Mouse (Mus musculus): ENCODE measurements around the gene Adipor1.
"Not testable (repeated sequence)": the region's sequence is repeated elsewhere in the genome, so short reads cannot be mapped to it uniquely, and the experiment has no call there.

Gene Adipor1

DNA sequence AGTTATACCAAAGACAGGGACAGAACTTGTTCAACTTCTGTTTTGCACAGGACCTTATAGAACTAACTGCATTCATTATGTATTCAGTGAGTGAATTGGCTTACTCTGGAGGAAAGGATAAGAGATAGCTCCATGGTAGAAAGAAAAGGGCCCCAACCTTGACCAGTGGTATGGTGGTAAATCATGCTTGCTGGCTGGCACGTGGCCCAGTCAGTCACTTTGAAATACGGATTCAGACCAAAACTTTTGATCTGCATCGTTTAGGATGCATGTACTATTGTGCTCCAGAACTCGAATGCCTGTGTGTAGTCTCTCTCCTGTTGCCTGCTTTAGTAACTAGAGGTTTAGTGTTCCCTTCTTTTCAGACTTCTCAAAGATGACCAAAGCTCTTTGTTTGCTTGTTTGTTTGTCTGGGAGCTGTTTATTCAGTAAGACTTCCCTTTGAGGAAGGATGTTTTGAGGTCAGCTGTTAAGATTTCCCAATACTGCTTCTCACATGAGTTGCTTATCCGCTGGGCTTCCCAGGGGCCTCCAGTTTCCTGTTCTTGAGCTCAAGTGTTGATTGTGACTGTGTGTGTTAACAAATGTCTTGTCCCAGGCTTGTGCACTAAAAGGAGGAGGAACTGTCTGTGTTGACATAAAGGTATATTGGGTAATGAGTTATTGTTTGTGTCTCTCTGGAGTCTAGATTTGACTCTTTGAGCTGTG lies 4.7 kb downstream of the Adipor1 start:
- DNase-seq, result peak; percentile 27

DNA sequence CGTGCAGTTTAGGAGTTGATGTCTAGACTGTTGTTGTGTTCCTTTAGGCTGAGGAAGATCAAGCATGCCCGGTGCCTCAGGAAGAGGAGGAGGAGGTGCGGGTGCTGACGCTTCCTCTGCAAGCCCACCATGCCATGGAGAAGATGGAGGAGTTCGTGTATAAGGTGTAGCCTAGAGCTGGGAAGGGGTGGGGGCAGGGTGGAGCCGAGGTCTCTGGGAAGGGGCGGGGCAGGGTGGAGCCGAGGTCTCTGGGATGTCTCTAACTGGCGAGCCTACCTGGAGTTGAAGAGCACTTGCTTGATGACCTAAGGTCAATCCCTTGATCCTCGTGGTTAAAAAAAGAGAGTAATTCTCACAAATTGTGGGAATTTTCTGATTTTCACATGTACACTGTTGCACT lies 8.7 kb downstream of the Adipor1 start:
- no peak for DNase-seq

DNA sequence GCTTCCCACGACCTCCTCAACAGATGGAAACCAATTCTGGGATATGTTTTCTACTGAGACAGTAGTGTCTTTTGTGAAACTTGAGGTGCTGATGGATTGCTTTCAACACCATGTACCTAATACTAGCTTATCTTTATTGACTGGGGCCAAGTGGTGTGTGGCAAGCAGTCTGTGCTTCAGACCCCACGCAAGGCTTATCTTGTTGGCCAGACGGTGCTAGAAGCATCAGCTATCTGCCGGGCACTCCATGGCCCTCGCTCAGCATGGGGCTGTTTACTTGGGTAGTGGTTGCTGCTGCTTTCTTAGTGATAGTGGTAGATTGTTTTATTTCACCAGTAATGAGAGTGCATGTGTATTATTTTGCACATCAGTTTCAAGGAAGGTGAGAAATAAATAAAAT lies 11.1 kb downstream of the Adipor1 start:
- no peak for DNase-seq

DNA sequence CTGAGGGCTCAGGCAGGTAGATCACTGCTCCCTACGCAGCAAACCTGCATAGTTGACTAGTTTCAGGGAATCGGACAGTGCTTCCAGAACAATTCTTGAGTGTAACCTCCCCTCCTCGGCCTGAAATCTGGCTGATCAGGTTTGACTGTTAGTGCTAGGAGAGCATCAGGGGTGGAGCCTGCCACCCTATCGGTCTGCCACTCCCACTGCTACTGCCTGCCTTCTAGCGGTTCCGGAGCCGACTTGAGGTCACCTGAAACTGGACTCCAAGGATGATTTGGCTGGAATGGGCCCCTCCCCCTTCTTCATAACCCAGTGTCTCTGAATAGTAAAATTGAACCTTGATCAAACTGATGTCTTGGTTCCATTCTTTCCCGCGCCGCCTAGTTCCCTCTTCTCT lies 17.8 kb downstream of the Adipor1 start:
- no peak for DNase-seq

DNA sequence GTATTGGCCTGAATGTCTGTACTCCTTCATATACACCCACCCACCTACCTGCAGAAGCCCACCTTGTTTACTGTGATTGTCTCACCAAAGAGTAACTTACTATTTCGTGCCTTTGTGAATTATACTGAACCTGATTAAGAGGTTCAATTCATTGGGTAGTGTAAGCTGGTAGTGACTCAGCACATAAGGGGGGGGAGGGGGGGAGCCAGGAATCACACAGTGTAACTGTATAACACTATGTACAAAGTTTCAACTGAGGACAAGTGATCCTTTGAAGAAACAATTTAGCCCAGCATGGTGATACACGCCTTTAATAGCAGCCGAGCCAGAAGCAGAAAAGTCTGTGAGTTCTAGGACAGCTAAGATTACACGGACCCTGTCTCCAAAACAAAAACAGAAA lies 18.3 kb downstream of the Adipor1 start:
- no peak for DNase-seq

DNA sequence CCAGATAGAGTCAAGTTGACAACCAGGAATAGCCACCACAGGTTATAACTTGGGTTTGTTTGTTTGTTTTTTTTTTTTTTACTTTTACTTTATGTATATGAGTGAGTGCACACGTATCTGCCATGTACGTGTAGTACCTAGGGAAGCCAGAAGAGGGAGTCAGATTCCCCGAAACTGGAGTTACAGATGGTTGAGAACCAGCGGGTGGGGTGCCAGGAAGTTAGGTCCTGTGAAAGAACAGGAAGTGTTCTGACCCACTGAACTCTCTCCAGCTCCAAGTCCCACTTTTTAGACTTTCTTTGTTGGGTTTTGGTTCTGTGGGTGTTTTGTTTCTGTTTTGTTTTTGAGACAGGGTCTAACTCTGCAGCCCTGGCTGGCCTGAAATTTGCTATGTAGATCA lies 20.2 kb downstream of the Adipor1 start:
- no peak for DNase-seq

DNA sequence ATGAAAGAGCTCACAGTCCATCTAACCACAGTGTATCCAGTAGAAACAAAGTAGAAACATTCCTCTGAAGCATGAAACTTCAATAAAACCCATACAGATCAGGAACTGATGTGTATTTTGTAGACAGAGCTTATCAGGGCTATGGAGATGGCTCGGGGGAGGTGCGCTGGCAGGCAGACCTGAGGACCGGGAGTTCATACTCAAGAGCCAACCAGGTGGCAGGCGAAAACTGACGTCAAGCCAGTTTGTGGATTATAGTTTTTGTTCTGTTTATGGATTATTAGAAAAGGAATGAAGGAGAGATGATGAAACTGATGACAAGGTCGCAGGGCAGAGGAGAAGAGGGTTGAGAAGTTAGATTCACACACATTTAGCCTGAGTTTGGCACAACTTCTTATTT lies 25.3 kb downstream of the Adipor1 start:
- no peak for DNase-seq

DNA sequence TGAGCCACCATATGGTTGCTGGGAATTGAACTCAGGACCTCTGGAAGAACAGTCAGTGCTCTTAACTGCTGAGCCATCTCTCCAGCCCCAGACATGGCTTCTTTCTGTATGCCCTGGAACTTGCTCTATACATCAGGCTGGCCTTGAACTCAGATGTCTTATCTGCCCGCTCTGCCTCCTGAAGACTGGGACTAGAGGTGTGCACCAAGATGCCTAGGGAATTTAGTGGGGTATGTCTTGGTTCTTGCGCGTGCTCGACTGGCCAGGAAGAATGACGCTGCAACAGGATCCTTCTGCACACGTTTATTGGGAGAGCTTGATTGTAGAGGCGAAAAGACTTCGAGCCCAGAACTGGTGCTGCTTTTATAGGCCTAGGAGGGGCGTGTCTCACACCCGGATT lies 26.6 kb downstream of the Adipor1 start:
- DNase-seq, result not testable (repeated sequence)

DNA sequence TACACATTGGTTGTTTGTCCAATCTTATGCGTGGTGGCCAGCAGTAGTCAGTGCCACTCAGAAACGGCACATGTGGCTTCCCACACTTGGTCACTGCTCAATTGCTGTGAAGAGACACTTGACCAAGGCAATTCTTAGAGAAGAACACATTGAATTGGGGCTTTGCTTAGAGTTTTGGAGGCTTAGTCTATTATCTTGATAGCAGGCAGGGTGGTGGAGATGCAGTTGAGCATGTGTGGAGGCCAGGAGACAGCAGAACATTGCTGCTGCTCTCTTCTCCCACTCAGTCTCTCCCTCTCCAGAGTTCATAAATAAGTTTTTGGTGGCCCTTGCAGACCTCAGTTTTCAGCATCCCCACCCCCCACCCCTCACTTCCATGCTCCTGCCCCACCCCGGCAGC lies 27.2 kb downstream of the Adipor1 start:
- no peak for DNase-seq

DNA sequence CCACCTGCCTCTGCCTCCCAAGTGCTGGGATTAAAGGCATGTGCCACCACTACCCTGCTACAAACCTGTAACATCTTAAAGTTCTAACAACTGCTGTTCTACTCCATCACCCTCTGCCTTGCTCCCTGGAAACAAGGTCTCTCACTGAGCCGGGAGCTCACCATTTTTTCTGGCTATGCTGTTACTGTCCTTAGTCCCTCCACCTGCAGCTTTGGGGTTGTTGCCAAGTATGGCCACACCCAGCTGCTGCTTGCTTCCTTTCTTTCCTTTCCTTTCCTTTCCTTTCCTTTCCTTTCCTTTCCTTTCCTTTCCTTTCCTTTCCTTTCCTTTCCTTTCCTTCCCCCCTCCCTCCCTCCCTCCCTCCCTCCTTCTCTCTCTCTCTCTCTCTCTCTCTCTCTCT lies 28.1 kb downstream of the Adipor1 start:
- not testable (repeated sequence) for DNase-seq

DNA sequence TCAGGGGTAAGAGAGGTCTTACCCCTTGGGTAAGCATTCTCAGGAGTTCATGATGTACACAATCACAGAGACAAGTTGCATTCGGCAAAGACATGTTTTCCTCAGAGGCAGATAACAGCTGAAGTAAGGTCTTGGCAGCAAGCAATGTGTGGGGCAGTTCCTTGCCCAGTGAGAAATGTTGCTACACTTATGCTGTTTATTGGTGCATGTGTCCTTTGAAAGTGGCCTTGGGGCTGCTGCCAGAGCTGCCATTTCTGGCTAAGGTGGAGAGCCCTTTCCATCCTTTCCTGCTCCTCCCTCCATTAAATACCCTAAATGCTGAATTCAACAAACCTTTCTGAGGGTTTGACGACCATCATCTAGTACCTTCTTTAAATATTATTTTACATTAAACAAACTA lies 30.2 kb downstream of the Adipor1 start:
- no peak for DNase-seq

DNA sequence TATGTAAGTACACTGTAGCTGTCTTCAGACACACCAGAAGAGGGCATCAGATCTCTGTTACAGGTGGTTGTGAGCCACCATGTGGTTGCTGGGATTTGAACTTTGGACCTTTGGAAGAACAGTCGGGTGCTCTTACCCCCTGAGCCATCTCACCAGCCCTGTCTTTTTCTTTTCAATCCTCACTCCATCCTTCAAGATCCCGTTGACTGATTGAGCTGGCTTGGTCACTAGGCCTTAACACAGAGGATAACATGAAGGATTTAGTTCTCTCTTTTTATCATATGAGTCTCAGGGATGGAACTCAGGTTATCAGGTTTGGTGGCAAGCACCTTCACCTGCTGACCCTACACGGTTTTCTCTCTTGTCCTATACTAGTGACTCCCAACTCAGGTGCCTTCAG lies 33.4 kb downstream of the Adipor1 start:
- not testable (repeated sequence) for DNase-seq

DNA sequence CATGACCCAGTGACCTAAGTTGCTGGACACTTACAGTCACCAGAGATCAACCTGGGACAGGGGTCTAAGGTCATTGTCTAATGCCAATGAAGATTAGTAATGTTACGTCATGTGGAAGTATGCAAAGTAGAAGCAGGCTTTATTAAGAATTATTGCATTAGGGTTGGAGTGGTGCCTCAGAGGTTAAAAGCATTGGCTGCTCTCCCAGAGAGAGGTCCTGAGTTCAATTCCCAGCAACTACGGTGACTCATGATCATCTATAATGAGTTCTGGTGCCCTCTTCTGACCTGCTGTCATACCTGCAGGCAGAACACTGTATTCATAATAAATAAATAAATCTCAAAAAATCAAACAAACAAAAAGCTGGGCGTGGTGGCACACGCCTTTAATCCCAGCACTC lies 35.0 kb downstream of the Adipor1 start:
- DNase-seq, result no peak

DNA sequence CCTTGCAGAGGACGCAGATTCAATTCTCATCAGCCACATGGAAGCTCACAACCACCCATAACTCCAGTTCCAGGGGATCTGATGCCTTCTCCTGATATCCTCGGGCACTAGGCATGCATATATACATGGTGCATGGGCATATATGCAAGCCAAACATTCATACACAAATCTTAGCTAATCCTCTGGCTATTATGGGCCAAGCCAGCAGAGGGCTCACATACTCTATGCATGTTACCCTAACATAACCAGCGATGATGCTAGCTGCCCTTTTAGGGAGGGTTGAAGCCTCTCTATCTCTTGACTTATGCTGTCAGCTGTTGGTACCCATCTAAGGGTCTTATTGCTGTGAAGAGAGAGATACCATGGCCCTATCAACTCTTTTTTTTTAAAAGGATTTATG lies 35.8 kb downstream of the Adipor1 start:
- DNase-seq, result peak; percentile 56

DNA sequence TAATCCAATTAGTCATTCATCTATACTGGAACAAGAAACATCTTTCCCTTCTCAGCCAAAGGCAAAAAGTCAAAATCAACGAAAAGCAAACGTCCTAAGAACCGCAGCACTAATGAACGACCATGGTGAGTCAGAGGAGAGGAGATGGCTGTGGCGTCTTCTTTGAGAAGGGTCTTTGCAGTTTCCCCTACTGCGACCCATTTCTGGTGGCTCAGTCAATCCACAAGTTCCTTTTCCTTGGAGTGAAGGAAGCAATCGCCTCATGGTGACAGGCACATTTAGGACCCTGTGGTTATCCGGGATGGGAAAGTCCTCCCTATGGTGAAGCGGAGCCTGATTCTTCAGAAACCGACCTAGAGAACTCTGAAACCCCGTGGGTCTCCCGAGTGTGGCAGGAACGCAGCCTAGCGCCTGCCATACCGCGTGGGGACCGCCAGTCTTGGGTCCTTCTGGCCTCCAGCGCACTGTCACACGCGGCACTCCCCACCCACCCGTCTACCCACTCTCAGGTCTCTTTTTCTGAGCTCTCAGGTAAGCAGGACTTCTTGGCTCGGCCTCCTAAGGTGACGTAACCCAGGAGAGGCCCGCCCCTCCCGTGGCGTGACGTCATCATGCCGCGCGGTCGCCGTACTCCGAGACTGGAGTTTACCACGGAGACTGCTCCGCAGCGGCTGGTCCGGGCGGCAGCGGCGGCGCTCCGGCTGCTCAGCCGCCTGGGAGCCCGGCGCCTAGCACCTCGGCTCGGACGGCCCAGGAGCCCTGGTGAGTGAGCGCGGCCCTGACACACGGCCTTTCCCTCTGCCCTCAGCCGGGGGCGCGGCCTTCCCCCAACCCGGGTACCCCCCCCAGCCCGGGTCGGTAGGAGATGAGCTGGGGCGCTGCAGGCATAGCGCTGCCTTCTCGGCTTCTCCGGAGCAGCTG lies 40.0 kb downstream of the Adipor1 start, which contains the start of gene Klhl12:
TSS of gene Klhl12 (plus strand) at position 628 of the 921 bp plus-strand sequence.
- DNase-seq, result peak; percentile 99

DNA sequence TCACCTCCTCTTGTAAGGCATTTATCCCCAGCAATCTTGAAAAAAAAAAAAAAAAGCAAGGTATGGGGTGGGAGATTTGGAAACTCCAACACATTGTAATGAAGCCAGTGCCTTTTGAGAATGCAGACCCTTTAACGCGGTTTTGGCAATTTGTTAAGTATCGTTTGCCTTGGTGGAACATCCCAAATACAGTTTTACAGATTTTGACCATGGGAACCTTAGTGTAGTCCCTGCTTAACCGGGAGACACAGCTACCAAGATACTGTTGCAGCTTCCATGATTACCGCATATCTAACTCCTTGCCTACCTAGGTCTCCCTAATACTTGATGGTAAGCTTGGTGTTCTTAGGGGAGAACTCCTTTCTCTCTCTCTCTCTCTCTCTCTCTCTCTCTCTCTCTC lies 40.9 kb downstream of the Adipor1 start:
- no peak for DNase-seq

DNA sequence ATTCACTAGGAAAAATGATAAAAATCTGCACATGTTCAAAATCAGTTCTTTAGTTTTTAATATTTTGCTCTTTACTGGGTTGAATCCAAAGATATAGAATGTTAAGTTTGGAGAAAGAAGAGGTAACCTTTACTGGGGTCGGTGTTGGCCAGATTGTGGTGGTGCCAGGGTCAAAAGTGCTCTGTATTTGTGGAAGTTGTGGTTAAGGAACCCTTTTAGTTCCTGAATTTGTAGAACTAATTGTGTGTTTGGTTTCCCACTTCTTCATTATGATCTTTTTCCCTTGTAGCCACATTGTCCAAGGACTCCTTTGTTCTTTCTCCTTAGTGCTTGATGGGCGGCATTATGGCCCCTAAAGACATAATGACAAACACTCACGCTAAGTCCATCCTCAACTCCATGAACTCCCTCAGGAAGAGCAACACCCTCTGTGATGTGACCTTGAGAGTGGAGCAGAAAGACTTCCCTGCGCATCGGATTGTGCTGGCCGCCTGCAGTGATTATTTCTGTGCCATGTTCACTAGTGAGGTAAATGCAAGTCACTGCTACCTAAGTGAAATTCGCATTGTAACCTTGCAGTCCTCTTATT lies 43.1 kb downstream of the Adipor1 start:
- DNase-seq, result no peak

DNA sequence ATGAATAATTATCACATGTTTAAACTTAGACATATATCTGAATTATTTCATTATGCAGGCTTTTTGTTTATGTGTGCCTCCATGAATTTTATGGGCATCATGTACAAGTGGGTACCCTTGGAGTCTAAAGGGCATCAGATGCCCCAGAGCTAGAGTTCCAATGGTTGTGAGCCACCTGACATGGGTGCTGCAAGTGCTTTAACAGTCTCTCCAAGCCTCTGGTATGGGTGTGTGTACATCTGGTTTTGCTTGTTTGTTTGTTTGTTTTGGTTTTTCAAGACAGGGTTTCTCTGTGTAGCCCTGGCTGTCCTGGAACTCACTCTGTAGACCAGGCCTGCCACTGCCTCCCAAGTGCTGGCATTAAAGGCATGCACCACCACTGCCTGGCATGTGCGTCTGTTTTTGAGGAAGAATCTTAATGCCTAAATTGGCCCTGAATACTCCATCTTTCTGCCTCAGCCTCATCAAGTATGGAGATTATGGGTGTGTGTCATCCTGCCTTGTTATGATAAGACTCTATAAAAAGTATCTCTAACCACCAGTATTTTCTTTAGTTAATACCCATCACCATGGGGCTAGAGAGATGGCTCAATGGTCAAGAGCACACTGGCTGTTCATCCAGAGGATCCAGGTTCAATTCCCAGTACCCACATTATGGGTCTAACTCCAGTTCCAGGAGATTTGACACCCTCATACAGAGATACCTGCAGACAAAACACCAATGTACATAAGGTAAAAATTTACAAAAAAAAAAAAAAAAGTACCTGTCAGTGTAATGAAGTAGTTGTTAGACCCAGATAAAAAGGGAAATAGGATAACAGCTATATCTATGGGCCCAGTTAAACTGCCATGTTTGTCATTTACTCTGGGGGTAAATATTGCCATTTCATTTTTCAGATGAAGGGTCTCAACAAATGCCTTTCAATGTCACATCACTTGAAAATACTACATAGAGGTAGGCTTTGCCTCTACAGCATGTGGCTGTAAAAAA lies 45.4 kb downstream of the Adipor1 start:
- DNase-seq, result no peak
